Mouse (Mus musculus) erythroblast, embryonic 14.5 days (primary cell): ENCODE results near the gene Gm49320. TPM values are rescaled to one million over a fixed set of nuclear protein-coding genes. Genes with fewer than 3 reads are reported as not detected.

ENCODE experiments used
- H3K27me3 ChIP-seq: 2 replicates; pipeline ENCODE4 v1.6.1; 2012; ENCODE audit warnings: inconsistent platforms; ENCODE audit not compliant: control insufficient read depth
- H3K36me3 ChIP-seq: 2 replicates; pipeline ENCODE4 v1.6.1; 2012; ENCODE audit warnings: mild to moderate bottlenecking, inconsistent platforms; ENCODE audit not compliant: control insufficient read depth
- H3K4me1 ChIP-seq: 2 replicates; pipeline ENCODE4 v1.6.1; 2012; ENCODE audit warnings: inconsistent platforms; ENCODE audit not compliant: control insufficient read depth
- H3K4me3 ChIP-seq: replicated peaks from 2 replicates; pipeline ENCODE3; 2012; ENCODE audit warnings: moderate library complexity, mild to moderate bottlenecking, inconsistent platforms
- H3K9me3 ChIP-seq: 2 replicates; pipeline ENCODE4 v1.6.1; 2012; ENCODE audit warnings: low read length, inconsistent platforms, mixed read lengths; ENCODE audit not compliant: control insufficient read depth
- GATA1 ChIP-seq: IDR thresholded peaks from 2 replicates; pipeline ENCODE4 v1.6.1; 2012; ENCODE audit warnings: low read length, inconsistent platforms, mixed read lengths
- TAL1 ChIP-seq: IDR thresholded peaks from 3 replicates; pipeline ENCODE4 v1.6.1; 2012; ENCODE audit warnings: low read length, inconsistent platforms, mixed read lengths
- polyA plus RNA-seq: library from polyadenylated mRNA; stranded (reverse); fragments of >175 nt; gene quantifications from 2 replicates; pipeline ENCODE4 v1.2.3, GENCODE M21; 2012

Gene Gm49320
- polyA plus RNA-seq, 1 experiment: 0.25 TPM

- Histone ChIP-seq H3K36me3 (peaks cover 79% of the 10 kb centered on the region), H3K4me3 (no peak overlapping the region), H3K4me1 (peaks cover 44% of the 10 kb centered on the region), H3K27me3 (peaks cover 4% of the 10 kb centered on the region; the same call in 1 of the 2 replicates), H3K9me3 (no peaks in the 10 kb centered on the region)
- no peak for TF ChIP-seq GATA1
Measured at GRCm38 (mm10) chr8:4245061-4245460, 6.4 kb downstream of the Gm49320 start.

- Histone ChIP-seq H3K4me3 (no peak overlapping the region), H3K9me3 (no peaks in the 10 kb centered on the region), H3K4me1 (peaks cover 45% of the 10 kb centered on the region), H3K27me3 (peaks cover 4% of the 10 kb centered on the region; the same call in 1 of the 2 replicates), H3K36me3 (peaks cover 76% of the 10 kb centered on the region)
- TF ChIP-seq GATA1 (no peak), TAL1 (no peak)
Measured at GRCm38 (mm10) chr8:4245737-4246136, 7.1 kb downstream of the Gm49320 start.

- peaks cover 42% of the 10 kb centered on the region for H3K4me1 ChIP-seq
- no peaks in the 10 kb centered on the region for H3K9me3 ChIP-seq
- TF ChIP-seq TAL1 (no peak), GATA1 (no peak)
- no peak overlapping the region for H3K4me3 ChIP-seq
- peaks cover 4% of the 10 kb centered on the region; the same call in 1 of the 2 replicates for H3K27me3 ChIP-seq
- H3K36me3 ChIP-seq: peaks cover 63% of the 10 kb centered on the region
Measured at GRCm38 (mm10) chr8:4247241-4247640, 8.6 kb downstream of the Gm49320 start.

GRCm38 (mm10) chr8:4247951-4248540, 9.4 kb downstream of the Gm49320 start, which contains the start of gene Tgfbr3l:
TSS of gene Tgfbr3l (plus strand) at chr8:4248214.
- TF ChIP-seq TAL1 (no peak), GATA1 (no peak)
- H3K4me3 ChIP-seq: no peak within 1 kb of the TSS

GRCm38 (mm10) chr8:4249213-4249612, 10.5 kb downstream of the Gm49320 start:
- peaks cover 4% of the 10 kb centered on the region; the same call in 1 of the 2 replicates for H3K27me3 ChIP-seq
- peaks cover 55% of the 10 kb centered on the region for H3K4me1 ChIP-seq
- H3K9me3 ChIP-seq: no peaks in the 10 kb centered on the region
- TF ChIP-seq GATA1 (no peak), TAL1 (no peak)
- H3K4me3 ChIP-seq: no peak overlapping the region
- H3K36me3 ChIP-seq: peaks cover 44% of the 10 kb centered on the region

More at GRCm38 (mm10) chr8:4247951-4248540, 9.4 kb downstream of the Gm49320 start, which contains the start of gene Tgfbr3l:
- Histone ChIP-seq H3K4me1 (peaks cover 45% of the 10 kb centered on the region), H3K27me3 (peaks cover 4% of the 10 kb centered on the region; the same call in 1 of the 2 replicates), H3K9me3 (no peaks in the 10 kb centered on the region), H3K36me3 (peaks cover 55% of the 10 kb centered on the region)

GRCm38 (mm10) chr8:4250306-4250970, 11.8 kb downstream of the Gm49320 start:
- Histone ChIP-seq H3K4me1 (peaks cover 59% of the 10 kb centered on the region), H3K27me3 (peaks cover 4% of the 10 kb centered on the region; the same call in 1 of the 2 replicates), H3K36me3 (peaks cover 44% of the 10 kb centered on the region), H3K4me3 (no peak overlapping the region), H3K9me3 (no peaks in the 10 kb centered on the region)
- no peak for TF ChIP-seq GATA1
- TF ChIP-seq TAL1: no peak

- Histone ChIP-seq H3K4me3 (peak overlapping the region; percentile 67), H3K9me3 (no peaks in the 10 kb centered on the region), H3K4me1 (peaks cover 51% of the 10 kb centered on the region), H3K36me3 (peaks cover 42% of the 10 kb centered on the region), H3K27me3 (peaks cover 4% of the 10 kb centered on the region; the same call in 1 of the 2 replicates)
- TF ChIP-seq TAL1 (no peak), GATA1 (no peak)
Measured at GRCm38 (mm10) chr8:4252116-4252760, 13.6 kb downstream of the Gm49320 start.

GRCm38 (mm10) chr8:4252934-4253841, 14.5 kb downstream of the Gm49320 start, which contains the start of gene Snapc2:
TSS of gene Snapc2 (plus strand) at chr8:4253080.
- Histone ChIP-seq H3K9me3 (no peaks in the 10 kb centered on the region), H3K4me3 (peak within 1 kb of the TSS; percentile 67), H3K27me3 (peaks cover 4% of the 10 kb centered on the region; the same call in 1 of the 2 replicates), H3K4me1 (peaks cover 51% of the 10 kb centered on the region), H3K36me3 (peaks cover 45% of the 10 kb centered on the region)
- TF ChIP-seq TAL1: no peak
- no peak for TF ChIP-seq GATA1
